ENCODE assay signal across 8 mouse cellular contexts in the genomic region with DNA sequence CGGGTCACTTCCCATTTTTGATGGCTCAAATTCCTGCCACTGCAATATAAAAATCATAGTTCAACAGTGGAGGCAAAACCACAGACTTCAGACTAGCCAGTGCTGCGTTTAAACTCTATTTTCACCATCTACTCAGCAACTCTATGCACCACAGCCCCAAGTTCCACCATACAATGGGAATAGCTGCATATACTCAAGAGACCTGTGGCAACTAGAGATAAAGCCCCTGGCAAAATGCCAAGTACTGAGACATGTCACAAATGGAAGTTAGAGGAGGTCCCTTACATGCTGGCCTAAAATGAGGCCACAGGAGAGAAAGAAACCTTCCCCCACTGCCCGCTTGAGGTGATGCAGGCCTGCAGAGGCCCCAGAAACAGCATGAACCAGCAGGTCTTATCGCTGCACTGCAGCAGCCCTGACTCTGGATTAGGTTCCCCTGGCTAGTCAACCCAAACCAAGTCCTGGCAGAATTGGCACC.
DNase-seq lines count a peak whose midpoint lies in the region.
"Had no signal": no experiment of that assay in that cellular context is flagged by ENCODE, and none has a peak within 500 bp of the region (broad histone marks: within the 10 kb centered on the region; RNA-seq: fewer than 3 reads in every experiment).

No protein-coding gene starts in this region.

- DNase-seq in spleen, adult 12 weeks (ENCODE audit: low spot score) = peak; percentile 44
- no peak for DNase-seq in spleen, adult 18-20 months
- peak; percentile 77 for DNase-seq in c-Kit-positive CD71-positive TER-119-positive erythroid progenitor cells, embryonic 14.5 days (ENCODE audit: low spot score)
- peak; percentile 21 to 30 for DNase-seq in heart, postnatal 36 days
- DNase-seq in spleen, postnatal 4 days (ENCODE audit: low spot score in 2 of 2) = peak; percentile 68 to 69
- no peak for DNase-seq in adrenal gland, postnatal 10 days
- DNase-seq in left cerebral cortex, adult 8-10 months (ENCODE audit: low spot score in 2 of 2) = no peak
- DNase-seq: thymus, postnatal 36 days had no signal

- intact Hi-C loops in heart, postnatal 36 days (cut with DNase I) = no loop called here

Comparison
In these comparisons a context has a peak if more than half of its experiments do, and no peak if none do; other contexts are left out.
1. DNase-seq: peak in spleen, adult 12 weeks (single experiment), c-Kit-positive CD71-positive TER-119-positive erythroid progenitor cells, embryonic 14.5 days (single experiment), heart, postnatal 36 days (2 of 2) and spleen, postnatal 4 days (2 of 2); none in spleen, adult 18-20 months (0 of 2), adrenal gland, postnatal 10 days (single experiment) and left cerebral cortex, adult 8-10 months (0 of 2).